Mouse (Mus musculus) CH12.LX (cell line): ENCODE measurements at regions not wholly inside any gene's neighbourhood (a gene's known extent, or its start where the extent isn't known, plus 50 kb on each side); places are given as distances from the start of the nearest gene placed in this dataset.

Source experiments
- DNase-seq: peaks from one replicate; pipeline ENCODE4 v3.0.0-alpha.2; 2013; ENCODE audit errors: extremely low read depth
- H3K27ac ChIP-seq: 2 replicates; pipeline ENCODE4 v1.5.1; 2012; ENCODE audit warnings: low read depth, mild to moderate bottlenecking, control low read depth, moderate library complexity; ENCODE audit not compliant: insufficient read depth
- H3K27me3 ChIP-seq: replicated peaks from 2 replicates; pipeline ENCODE3; 2012; ENCODE audit warnings: inconsistent platforms
- H3K36me3 ChIP-seq, 2 experiments: replicated peaks in 1 of 2; 2 replicates each; pipeline versions ENCODE3 to v1.6.1; 2012; ENCODE audit warnings: inconsistent platforms in 1 of 2, low read length in 1 of 2, mild to moderate bottlenecking in 1 of 2, mixed read lengths in 1 of 2, moderate library complexity in 1 of 2; ENCODE audit not compliant: control insufficient read depth in 1 of 2, insufficient read depth in 1 of 2
- H3K4me1 ChIP-seq, 2 experiments: 2 replicates each; pipeline ENCODE4 v1.6.1; 2012; ENCODE audit warnings: inconsistent platforms in 1 of 2, moderate library complexity in 1 of 2; ENCODE audit not compliant: insufficient read depth in 2 of 2, control insufficient read depth in 1 of 2
- H3K4me2 ChIP-seq: 2 replicates; pipeline ENCODE4 v1.6.1; 2012; ENCODE audit warnings: low read depth, mild to moderate bottlenecking, control low read depth; ENCODE audit not compliant: poor library complexity, insufficient read depth, severe bottlenecking
- H3K4me3 ChIP-seq, 3 experiments: fragments of 150-350 bp in 1 of 3; sonication (generic) in 1 of 3; replicated peaks in 1 of 3; 2 replicates each; pipeline versions ENCODE3 to v1.5.1; 2011 to 2012; ENCODE audit warnings: low read depth in 2 of 3, low read length in 2 of 3, mild to moderate bottlenecking in 2 of 3, moderate library complexity in 2 of 3, control low read depth in 1 of 3, improper control_type of control experiment in 1 of 3, inconsistent platforms in 1 of 3, mixed read lengths in 1 of 3; ENCODE audit not compliant: poor library complexity in 1 of 3
- H3K79me2 ChIP-seq: replicated peaks from 2 replicates; pipeline ENCODE4 v1.6.1; 2012; ENCODE audit warnings: mild to moderate bottlenecking, moderate library complexity; ENCODE audit not compliant: control insufficient read depth, poor library complexity, insufficient read depth, severe bottlenecking; ENCODE audit errors: extremely low read depth
- H3K9ac ChIP-seq: 2 replicates; pipeline ENCODE4 v1.6.1; 2012; ENCODE audit warnings: low read depth, mild to moderate bottlenecking, control low read depth, moderate library complexity; ENCODE audit not compliant: insufficient read depth
- H3K9me3 ChIP-seq: replicated peaks from 2 replicates; pipeline ENCODE3; 2012; ENCODE audit warnings: low read length, inconsistent platforms, mixed read lengths
- CHD2 ChIP-seq: IDR thresholded peaks from 2 replicates; pipeline ENCODE4 v1.6.1; 2011; ENCODE audit warnings: low read length, improper control_type of control experiment
- CTCF ChIP-seq, 2 experiments: IDR thresholded peaks in 1 of 2; conservative IDR thresholded peaks in 1 of 2; 2 replicates each; pipeline ENCODE4 v1.5.1; 2011 to 2012; ENCODE audit warnings: low read depth in 2 of 2, low read length in 2 of 2, improper control_type of control experiment in 1 of 2, inconsistent platforms in 1 of 2, mild to moderate bottlenecking in 1 of 2, moderate library complexity in 1 of 2
- ELF1 ChIP-seq: IDR thresholded peaks from 2 replicates; pipeline ENCODE4 v1.6.1; 2014; ENCODE audit warnings: low read depth, mild to moderate bottlenecking, inconsistent platforms, low read length, improper control_type of control experiment
- EP300 ChIP-seq: IDR thresholded peaks from 2 replicates; pipeline ENCODE4 v1.6.1; 2011; ENCODE audit warnings: low read length, improper control_type of control experiment
- GABPA ChIP-seq: IDR thresholded peaks from 2 replicates; pipeline ENCODE4 v1.6.1; 2012; ENCODE audit warnings: low read depth, low read length, improper control_type of control experiment, inconsistent platforms; ENCODE audit not compliant: insufficient replicate concordance
- HCFC1 ChIP-seq: IDR thresholded peaks from 2 replicates; pipeline ENCODE4 v1.6.1; 2012; ENCODE audit warnings: low read depth, mild to moderate bottlenecking, inconsistent platforms, low read length, improper control_type of control experiment
- IRF4 ChIP-seq: IDR thresholded peaks from 2 replicates; pipeline ENCODE4 v1.6.1; 2014; ENCODE audit warnings: low read depth, mild to moderate bottlenecking, inconsistent platforms, low read length, improper control_type of control experiment
- JUND ChIP-seq: conservative IDR thresholded peaks from 2 replicates; pipeline ENCODE4 v1.6.1; 2011; ENCODE audit warnings: low read depth, low read length, improper control_type of control experiment
- KAT2A ChIP-seq: IDR thresholded peaks from 2 replicates; pipeline ENCODE4 v1.6.1; 2012; ENCODE audit warnings: low read length, improper control_type of control experiment, inconsistent platforms; ENCODE audit not compliant: insufficient replicate concordance
- MAX ChIP-seq: IDR thresholded peaks from 2 replicates; pipeline ENCODE4 v1.6.1; 2011; ENCODE audit warnings: low read length, improper control_type of control experiment
- MAZ ChIP-seq: IDR thresholded peaks from 2 replicates; pipeline ENCODE4 v1.6.1; 2012; ENCODE audit warnings: low read depth, mild to moderate bottlenecking, inconsistent platforms, low read length, improper control_type of control experiment, moderate library complexity
- MEF2A ChIP-seq: IDR thresholded peaks from 2 replicates; pipeline ENCODE4 v1.6.1; 2014; ENCODE audit warnings: low read depth, mild to moderate bottlenecking, inconsistent platforms, low read length, improper control_type of control experiment, borderline replicate concordance
- MYC ChIP-seq: IDR thresholded peaks from 2 replicates; pipeline ENCODE4 v1.6.1; 2011; ENCODE audit warnings: low read depth, mild to moderate bottlenecking, improper control_type of control experiment, low read length
- PAX5 ChIP-seq: IDR thresholded peaks from 2 replicates; pipeline ENCODE4 v1.6.1; 2012; ENCODE audit warnings: low read length, inconsistent platforms, mixed read lengths
- POLR2AphosphoS2 ChIP-seq: IDR thresholded peaks from 2 replicates; pipeline ENCODE4 v1.6.1; 2011; ENCODE audit warnings: low read depth, low read length, improper control_type of control experiment
- RAD21 ChIP-seq: IDR thresholded peaks from 2 replicates; pipeline ENCODE4 v1.6.1; 2011; ENCODE audit warnings: low read depth, mild to moderate bottlenecking, low read length, improper control_type of control experiment, moderate library complexity
- RCOR1 ChIP-seq: conservative IDR thresholded peaks from 2 replicates; pipeline ENCODE4 v1.6.1; 2012; ENCODE audit warnings: low read depth, mild to moderate bottlenecking, inconsistent platforms, low read length, improper control_type of control experiment
- SIN3A ChIP-seq: IDR thresholded peaks from 2 replicates; pipeline ENCODE4 v1.6.1; 2012; ENCODE audit warnings: low read length, improper control_type of control experiment, inconsistent platforms
- TBP ChIP-seq: conservative IDR thresholded peaks from 2 replicates; pipeline ENCODE4 v1.6.1; 2011; ENCODE audit warnings: low read depth, low read length, improper control_type of control experiment
- USF1 ChIP-seq: IDR thresholded peaks from 2 replicates; pipeline ENCODE4 v1.6.1; 2014; ENCODE audit warnings: low read depth, mild to moderate bottlenecking, inconsistent platforms, low read length, improper control_type of control experiment
- ZC3H11A ChIP-seq: IDR thresholded peaks from 2 replicates; pipeline ENCODE4 v1.6.1; 2012; ENCODE audit warnings: low read depth, mild to moderate bottlenecking, inconsistent platforms, low read length, improper control_type of control experiment
- ZMIZ1 ChIP-seq: IDR thresholded peaks from 2 replicates; pipeline ENCODE4 v1.6.1; 2012; ENCODE audit warnings: low read depth, mild to moderate bottlenecking, inconsistent platforms, low read length, improper control_type of control experiment
- ZNF384 ChIP-seq: IDR thresholded peaks from 2 replicates; pipeline ENCODE4 v1.6.1; 2012; ENCODE audit warnings: low read depth, low read length, improper control_type of control experiment, inconsistent platforms
- dilution Hi-C: fragments of 300-500 bp; cut with MboI; formaldehyde crosslinking; loops from 2 replicates; pipeline ENCODE4 v1.14.3; 2020; ENCODE audit warnings: low sequenced_read_pairs; ENCODE audit not compliant: extremely low pct_unique_long_range_greater_than_20kb, extremely low pct_ligation_motif_present
- in situ Hi-C: fragments of 300-500 bp; cut with MboI; formaldehyde crosslinking; loops from 3 replicates; pipeline ENCODE4 v1.14.3; 2019; ENCODE audit warnings: low sequenced_read_pairs, low pct_ligation_motif_present, low pct_unique_long_range_greater_than_20kb, mixed read lengths

GRCm38 (mm10) chr14:48053151-48053550 is 67.5 kb upstream of the Peli2 start:
- Histone ChIP-seq H3K9ac (no peak overlapping the region), H3K79me2 (no peaks in the 10 kb centered on the region), H3K27me3 (no peaks in the 10 kb centered on the region), H3K27ac (no peak overlapping the region), H3K4me3 (no peak overlapping the region), H3K4me2 (no peak overlapping the region), H3K4me1 (no peaks in the 10 kb centered on the region), H3K36me3 (no peaks in the 10 kb centered on the region), H3K9me3 (no peaks in the 10 kb centered on the region)
- in situ Hi-C loops (no loop called here), dilution Hi-C loops (no loop called here)
- DNase-seq: no peak
- no peak for TF ChIP-seq KAT2A
- no peak for TF ChIP-seq USF1
- no peak for TF ChIP-seq JUND
- TF ChIP-seq MAX: no peak
- TF ChIP-seq GABPA: no peak
- no peak for TF ChIP-seq EP300
- no peak for TF ChIP-seq IRF4
- TF ChIP-seq POLR2AphosphoS2: no peak
- TF ChIP-seq PAX5: no peak
- TF ChIP-seq RCOR1: no peak
- no peak for TF ChIP-seq CHD2
- no peak for TF ChIP-seq MEF2A
- no peak for TF ChIP-seq MAZ
- no peak for TF ChIP-seq TBP
- TF ChIP-seq ZMIZ1: no peak

- no peak for TF ChIP-seq ZNF384
- peak; percentile 32 to 34; a peak in 2 of 4 replicates for TF ChIP-seq CTCF (conservative IDR thresholded peaks at IDR 0.05 in 1 of 2, IDR thresholded peaks at IDR 0.05 in 1 of 2; ENCODE audit: low read depth in 2 of 2, low read length in 2 of 2)
- TF ChIP-seq ELF1: no peak
- TF ChIP-seq JUND: no peak
- no peak for TF ChIP-seq HCFC1
- peak; percentile 2 for TF ChIP-seq RAD21
- no peak for TF ChIP-seq MYC
- TF ChIP-seq MEF2A: no peak
- no peak for TF ChIP-seq EP300
- no peak for TF ChIP-seq RCOR1
- TF ChIP-seq POLR2AphosphoS2: no peak
- TF ChIP-seq SIN3A: no peak
- TF ChIP-seq GABPA: no peak
- TF ChIP-seq MAZ: no peak
- TF ChIP-seq ZC3H11A: no peak
- Histone ChIP-seq H3K36me3 (no peaks in the 10 kb centered on the region), H3K9me3 (no peaks in the 10 kb centered on the region), H3K79me2 (no peaks in the 10 kb centered on the region), H3K27ac (no peak overlapping the region), H3K27me3 (no peaks in the 10 kb centered on the region), H3K4me3 (no peak overlapping the region), H3K4me1 (no peaks in the 10 kb centered on the region), H3K4me2 (no peak overlapping the region), H3K9ac (no peak overlapping the region)
- in situ Hi-C loops (no loop called here), dilution Hi-C loops (no loop called here)
- peak; percentile 3 for DNase-seq
These were observed 65.9 kb upstream of the Peli2 start for GRCm38 (mm10) chr14:48054719-48055118.
